Mouse (Mus musculus) heart, adult 10 weeks (tissue): Measurements from ENCODE around the gene Ccdc54. TPM values are rescaled to one million over a fixed set of nuclear protein-coding genes. Genes with fewer than 3 reads are reported as not detected.

Experiments
- polyA plus RNA-seq: library from polyadenylated mRNA; stranded (reverse); fragments of 350-450 nt; fragmentation: Illumina TruSeq; extraction: RNeasy Lipid Tissue Mini Kit (QIAGEN cat#74804); gene quantifications from one replicate; pipeline ENCODE4 v1.2.3, GENCODE M21; 2014; ENCODE audit warnings: low read depth, low replicate concordance

Ccdc54 gene
- polyA plus RNA-seq, result not detected

GRCm38 (mm10) chr16:50591054-50591453, at the start of gene Ccdc54:
TSS of gene Ccdc54 (minus strand) at chr16:50591154.

Other genes starting within 250 kb of the Ccdc54 start
- gene Bbx, start 158.8 kb downstream of the Ccdc54 start, polyA plus RNA-seq, result 6.6 TPM